In the genomic region with DNA sequence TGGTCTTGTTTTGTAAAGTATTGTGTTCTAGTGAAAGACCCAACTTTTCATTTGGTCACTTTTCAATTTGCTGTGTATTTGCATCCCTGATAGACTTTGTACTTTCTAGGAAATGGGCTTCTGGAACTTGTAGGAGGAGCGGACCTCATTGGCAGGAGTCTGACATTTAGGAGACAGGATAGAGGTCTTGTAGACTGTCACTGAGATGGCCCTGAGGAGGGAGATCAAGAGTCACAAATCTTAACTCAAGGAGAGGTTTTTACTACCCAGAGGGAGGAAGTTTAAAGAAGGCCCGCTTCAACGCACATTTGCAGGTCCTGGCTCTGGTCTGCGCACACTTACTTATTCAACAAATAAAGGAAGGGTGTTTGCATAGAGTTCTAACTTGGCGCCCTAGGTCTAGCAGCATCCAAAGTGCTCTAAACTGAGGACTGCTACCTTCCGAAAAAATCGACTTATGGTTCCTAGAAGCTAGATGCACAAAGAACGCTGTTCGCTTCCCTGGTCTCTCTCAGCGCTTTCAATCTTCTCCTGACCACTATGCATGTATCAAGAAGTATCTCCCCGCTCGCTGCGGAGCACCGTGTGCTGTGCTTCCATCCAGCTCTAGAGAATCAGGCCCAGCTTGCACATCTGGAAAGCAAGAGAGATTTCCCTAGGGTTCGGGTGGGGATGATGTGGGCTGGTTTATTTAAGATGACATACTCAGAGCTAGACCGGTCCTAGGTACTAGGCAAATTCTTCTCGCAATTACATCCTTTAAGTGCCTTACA, we compare ENCODE assay signal across 7 mouse cellular contexts. TPM values are rescaled to one million over a fixed set of nuclear protein-coding genes. Genes with fewer than 3 reads are reported as not detected.
DNase-seq lines count a peak whose midpoint lies in the region; ATAC-seq lines count a peak whose summit lies in the region.

No protein-coding gene starts in this region.

- peak; percentile 8; the same call in 1 of the 2 replicates for ATAC-seq in embryonic facial prominence, embryonic 13.5 days (ENCODE audit: insufficient number of reproducible peaks, insufficient read depth, low FRiP score, low TSS enrichment, low read depth)

- peak overlapping the region; percentile 81 for H3K4me2 ChIP-seq in embryonic facial prominence, embryonic 13.5 days

- H3K4me1 ChIP-seq in embryonic facial prominence, embryonic 13.5 days = peaks cover 24% of the 10 kb centered on the region
- peaks cover 36% of the 10 kb centered on the region for H3K4me1 ChIP-seq in midbrain, embryonic 10.5 days

- H3K27me3 ChIP-seq in embryonic facial prominence, embryonic 13.5 days = peaks cover 7% of the 10 kb centered on the region
- H3K27me3 ChIP-seq in midbrain, embryonic 10.5 days (ENCODE audit: low read depth, poor library complexity, severe bottlenecking) = peaks cover 27% of the 10 kb centered on the region

- no peaks in the 10 kb centered on the region for H3K9me3 ChIP-seq in embryonic facial prominence, embryonic 13.5 days
- H3K9me3 ChIP-seq in midbrain, embryonic 10.5 days (replicated peaks) = no peaks in the 10 kb centered on the region

- H3K9ac ChIP-seq in embryonic facial prominence, embryonic 13.5 days = peak overlapping the region; percentile 86

- WGBS in embryonic facial prominence, embryonic 13.5 days = 6% methylated on average over 17 of the region's 17 CpGs
- 9% methylated on average over 17 of the region's 17 CpGs for WGBS in midbrain, embryonic 10.5 days

- H3K4me3 ChIP-seq in embryonic facial prominence, embryonic 13.5 days = peak overlapping the region; percentile 76
- peak overlapping the region; percentile 96 for H3K4me3 ChIP-seq in midbrain, embryonic 10.5 days

- peak overlapping the region; percentile 84 for H3K27ac ChIP-seq in embryonic facial prominence, embryonic 13.5 days
- peak overlapping the region; percentile 93; the same call in 1 of the 2 replicates for H3K27ac ChIP-seq in midbrain, embryonic 10.5 days (replicated peaks)

- H3K36me3 ChIP-seq in embryonic facial prominence, embryonic 13.5 days = peaks cover 4% of the 10 kb centered on the region
- peaks cover 11% of the 10 kb centered on the region for H3K36me3 ChIP-seq in midbrain, embryonic 10.5 days

- DNase-seq in 416B (ENCODE audit: low read depth) = peak; percentile 63
- DNase-seq in CD4-positive helper T cell, adult 2 months (ENCODE audit: low read depth, low spot score) = peak; percentile 30
- peak; percentile 59 for DNase-seq in induced T-regulatory cell, adult 2 months (ENCODE audit: low read depth)
- peak; percentile 16 for DNase-seq in midbrain, embryonic 10.5 days (ENCODE audit: low spot score)
- DNase-seq in layer of hippocampus, adult 9-11 months = no peak
- DNase-seq in ovary, adult 18-20 months (ENCODE audit: low spot score) = no peak

RNA-seq across cellular contexts. Expression of a gene that starts 0.9 kb away (rescaled TPM):
- 113 and 114 TPM in 2 replicates for polyA plus RNA-seq in embryonic facial prominence, embryonic 13.5 days (2015; fragmentation: Nextera tagmentation; extraction: Ambion mirVana)
- polyA plus RNA-seq in midbrain, embryonic 10.5 days (2016; fragmentation: Nextera tagmentation; extraction: Ambion mirVana) = 88.2 and 91.8 TPM in 2 replicates

RNA-seq across cellular contexts. Expression of a gene that starts 24.7 kb away (rescaled TPM):
- polyA plus RNA-seq in embryonic facial prominence, embryonic 13.5 days (2015; fragmentation: Nextera tagmentation; extraction: Ambion mirVana) = 15.5 and 16.3 TPM in 2 replicates
- 13.9 and 14.4 TPM in 2 replicates for polyA plus RNA-seq in midbrain, embryonic 10.5 days (2016; fragmentation: Nextera tagmentation; extraction: Ambion mirVana)

RNA-seq across cellular contexts. Expression of a gene that starts 25.1 kb away (rescaled TPM):
- polyA plus RNA-seq in embryonic facial prominence, embryonic 13.5 days (2015; fragmentation: Nextera tagmentation; extraction: Ambion mirVana) = 105 and 108 TPM in 2 replicates
- 117 and 126 TPM in 2 replicates for polyA plus RNA-seq in midbrain, embryonic 10.5 days (2016; fragmentation: Nextera tagmentation; extraction: Ambion mirVana)

RNA-seq across cellular contexts. Expression of a gene that starts 42.9 kb away (rescaled TPM):
- polyA plus RNA-seq in embryonic facial prominence, embryonic 13.5 days (2015; fragmentation: Nextera tagmentation; extraction: Ambion mirVana) = 0.32 TPM in 1 of 2 replicates, not detected in the other
- polyA plus RNA-seq in midbrain, embryonic 10.5 days (2016; fragmentation: Nextera tagmentation; extraction: Ambion mirVana) = 0.12 TPM in 1 of 2 replicates, not detected in the other

RNA-seq across cellular contexts. Expression of a gene that starts 44.1 kb away (rescaled TPM):
- not detected in 2 replicates for polyA plus RNA-seq in embryonic facial prominence, embryonic 13.5 days (2015; fragmentation: Nextera tagmentation; extraction: Ambion mirVana)
- 0.40 TPM in 1 of 2 replicates, not detected in the other for polyA plus RNA-seq in midbrain, embryonic 10.5 days (2016; fragmentation: Nextera tagmentation; extraction: Ambion mirVana)

Comparison
In these comparisons a context has a peak if more than half of its experiments do, and no peak if none do; other contexts are left out.
1. DNase-seq: peak in 416B (single experiment), CD4-positive helper T cell, adult 2 months (single experiment), induced T-regulatory cell, adult 2 months (single experiment) and midbrain, embryonic 10.5 days (single experiment); none in layer of hippocampus, adult 9-11 months (single experiment) and ovary, adult 18-20 months (single experiment).